Mouse (Mus musculus): ENCODE data around the gene Myoc.
"Not testable (repeated sequence)": the region's sequence is repeated elsewhere in the genome, so short reads cannot be mapped to it uniquely, and the experiment has no call there.

Myoc gene

DNA sequence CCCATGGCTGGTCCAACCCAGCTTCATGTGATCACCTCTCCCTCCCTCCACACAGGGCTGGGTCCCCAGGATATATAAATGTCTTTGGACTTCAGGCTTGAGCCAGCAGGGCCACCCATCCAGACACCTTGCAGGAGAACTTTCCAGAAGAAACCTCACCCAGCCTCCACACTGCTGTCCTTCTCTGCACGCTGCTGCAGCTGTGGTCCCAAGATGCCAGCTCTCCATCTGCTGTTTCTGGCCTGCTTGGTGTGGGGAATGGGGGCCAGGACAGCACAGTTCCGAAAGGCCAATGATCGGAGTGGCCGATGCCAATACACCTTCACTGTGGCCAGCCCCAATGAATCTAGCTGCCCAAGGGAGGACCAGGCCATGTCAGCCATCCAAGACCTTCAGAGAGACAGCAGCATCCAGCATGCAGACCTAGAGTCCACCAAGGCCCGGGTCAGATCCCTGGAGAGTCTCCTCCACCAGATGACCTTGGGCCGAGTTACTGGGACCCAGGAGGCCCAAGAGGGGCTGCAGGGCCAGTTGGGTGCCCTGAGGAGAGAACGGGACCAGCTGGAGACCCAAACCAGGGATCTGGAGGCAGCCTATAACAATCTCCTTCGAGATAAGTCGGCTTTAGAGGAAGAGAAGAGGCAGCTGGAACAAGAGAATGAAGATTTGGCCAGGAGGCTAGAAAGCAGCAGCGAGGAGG, at the start of gene Myoc:
Myoc (plus strand) TSS at position 105 of the 700 bp plus-strand sequence.
- DNase-seq (ENCODE audit: extremely low read depth, low read depth, low spot score): no peak

DNA sequence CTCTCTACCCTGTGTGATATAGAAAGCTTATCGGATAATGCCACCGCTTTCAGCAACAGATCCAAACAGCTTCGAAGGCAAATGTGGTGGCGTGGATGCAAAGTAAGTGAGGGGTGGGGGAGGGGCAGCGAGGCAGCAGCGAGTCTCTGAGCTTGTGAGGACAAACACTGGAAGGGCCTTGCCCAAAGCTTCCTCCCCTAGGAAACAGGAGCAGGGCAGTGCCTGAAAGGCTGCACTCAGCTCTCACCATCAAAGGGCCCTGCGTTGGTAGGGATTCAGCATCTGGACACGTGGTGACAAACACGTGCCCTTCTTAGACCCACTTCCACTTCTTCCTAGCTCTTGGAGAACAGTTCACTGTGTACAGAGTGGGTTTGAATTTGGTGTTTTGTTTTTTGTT, 49.5 kb upstream of the Myoc start:
- no peak for DNase-seq (ENCODE audit: extremely low read depth, low read depth, low spot score)

GRCm38 (mm10) chr1:162590415-162590997, 48.4 kb upstream of the Myoc start:
- no peak for DNase-seq (ENCODE audit: extremely low read depth, low read depth, low spot score)

GRCm38 (mm10) chr1:162597379-162598102, 41.4 kb upstream of the Myoc start:
- no peak for DNase-seq (ENCODE audit: extremely low read depth, low read depth, low spot score)

DNA sequence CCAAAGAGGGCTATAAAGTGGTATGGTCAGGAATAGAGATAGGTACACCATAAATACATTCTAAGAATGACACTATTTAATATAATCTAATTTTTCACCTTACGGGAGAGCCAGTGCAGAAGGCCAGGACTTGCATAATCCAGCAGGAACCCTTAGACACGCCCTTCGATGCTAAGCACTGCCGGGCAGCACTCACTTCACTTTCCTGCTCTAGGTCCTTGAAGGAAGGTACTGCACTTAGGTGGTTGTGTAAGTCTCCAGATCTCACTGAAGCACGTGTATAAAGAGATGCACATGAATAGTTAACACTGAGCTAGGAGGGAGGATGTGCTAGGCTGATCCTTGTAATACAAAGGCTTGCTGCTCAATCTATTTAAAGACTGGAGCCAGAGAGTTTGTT, 39.3 kb upstream of the Myoc start:
- no peak for DNase-seq (ENCODE audit: extremely low read depth, low read depth, low spot score)

DNA sequence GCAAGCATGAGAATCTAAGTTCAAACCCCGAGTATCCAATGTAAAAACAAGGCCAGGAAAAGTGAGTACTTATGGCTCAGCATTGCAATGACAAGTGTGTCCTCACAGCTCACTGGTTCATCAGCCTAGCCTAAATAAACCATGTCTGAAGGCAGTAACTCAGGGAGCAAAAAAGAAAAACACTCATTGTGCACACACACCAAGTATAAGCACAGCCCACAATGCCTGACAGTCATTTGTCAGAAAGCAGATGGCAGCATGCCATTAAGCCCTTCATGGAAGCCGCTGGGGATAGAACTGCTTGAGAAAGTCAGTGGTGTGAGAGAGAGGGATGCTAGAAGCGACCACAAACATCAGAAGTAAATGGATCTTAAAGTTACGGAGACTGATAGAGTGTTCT, 37.7 kb upstream of the Myoc start:
- no peak for DNase-seq (ENCODE audit: extremely low read depth, low read depth, low spot score)

GRCm38 (mm10) chr1:162608127-162608526, 30.8 kb upstream of the Myoc start:
- no peak for DNase-seq (ENCODE audit: extremely low read depth, low read depth, low spot score)

GRCm38 (mm10) chr1:162609633-162610250, 29.2 kb upstream of the Myoc start:
- DNase-seq (ENCODE audit: extremely low read depth, low read depth, low spot score): no peak

DNA sequence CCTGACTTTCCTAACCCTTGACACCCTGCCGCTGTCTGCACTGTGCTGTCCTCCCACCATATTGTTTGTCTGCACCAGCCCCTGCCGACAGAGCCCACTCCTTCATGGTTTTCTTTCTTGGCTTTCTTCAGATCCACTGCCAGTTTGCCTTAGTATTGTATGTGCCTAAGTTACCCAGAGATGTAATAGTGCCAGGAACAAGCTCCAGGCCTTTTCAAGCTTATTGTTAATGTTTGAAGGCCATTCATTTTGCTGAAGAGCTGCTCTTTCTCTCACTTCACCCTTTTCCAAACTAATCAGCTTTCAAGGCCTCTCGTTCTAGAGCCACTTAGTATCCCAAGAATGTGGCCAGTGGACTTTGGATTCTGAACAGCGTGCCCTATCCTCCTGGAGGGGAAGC, 27.8 kb upstream of the Myoc start:
- no peak for DNase-seq (ENCODE audit: extremely low read depth, low read depth, low spot score)

DNA sequence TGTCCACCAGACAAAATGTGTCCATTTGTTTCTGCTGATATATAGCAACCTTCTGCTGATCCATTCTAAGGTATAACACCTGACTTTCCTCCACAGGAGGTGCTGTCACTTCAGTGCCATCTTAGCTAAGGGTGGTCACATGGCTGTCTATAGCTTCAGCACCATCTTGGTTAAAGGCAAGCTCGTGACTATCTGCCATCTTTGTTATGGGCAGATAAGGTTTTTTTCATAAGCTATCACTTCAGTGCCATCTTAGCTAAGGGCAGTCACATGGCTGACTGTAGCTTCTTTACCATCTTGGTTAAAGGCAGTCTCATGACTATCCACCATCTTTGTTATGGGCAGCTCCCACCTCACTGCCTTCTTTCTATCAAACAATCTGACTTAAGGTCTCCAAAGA, 23.4 kb upstream of the Myoc start:
- DNase-seq (ENCODE audit: extremely low read depth, low read depth, low spot score): no peak

- DNase-seq (ENCODE audit: extremely low read depth, low read depth, low spot score): no peak
Measured at GRCm38 (mm10) chr1:162620487-162620886, 18.5 kb upstream of the Myoc start.

- no peak for DNase-seq (ENCODE audit: extremely low read depth, low read depth, low spot score)
Measured at GRCm38 (mm10) chr1:162623895-162624294, 15.1 kb upstream of the Myoc start.

GRCm38 (mm10) chr1:162625229-162625628, 13.7 kb upstream of the Myoc start:
- no peak for DNase-seq (ENCODE audit: extremely low read depth, low read depth, low spot score)

DNA sequence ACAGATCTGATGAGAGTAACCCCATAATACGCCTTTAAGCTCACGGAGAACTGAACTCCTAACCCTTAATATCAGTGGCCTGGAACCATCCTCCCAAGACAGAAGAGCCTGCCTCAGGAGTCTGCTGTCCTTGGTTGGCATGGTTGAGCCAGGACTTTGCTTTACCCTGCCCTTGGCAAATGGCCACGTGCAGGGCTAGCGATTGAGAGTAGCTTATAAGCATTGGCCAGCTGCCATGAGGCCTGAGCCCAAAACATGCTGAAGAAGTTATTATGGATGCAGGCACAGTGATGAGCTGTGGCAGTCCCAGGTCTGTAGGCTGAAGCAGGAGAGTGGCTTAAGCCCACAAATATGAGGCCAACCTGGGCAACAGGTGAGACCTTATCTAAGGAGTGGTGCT, 11.1 kb upstream of the Myoc start:
- DNase-seq (ENCODE audit: extremely low read depth, low read depth, low spot score): not testable (repeated sequence)

DNA sequence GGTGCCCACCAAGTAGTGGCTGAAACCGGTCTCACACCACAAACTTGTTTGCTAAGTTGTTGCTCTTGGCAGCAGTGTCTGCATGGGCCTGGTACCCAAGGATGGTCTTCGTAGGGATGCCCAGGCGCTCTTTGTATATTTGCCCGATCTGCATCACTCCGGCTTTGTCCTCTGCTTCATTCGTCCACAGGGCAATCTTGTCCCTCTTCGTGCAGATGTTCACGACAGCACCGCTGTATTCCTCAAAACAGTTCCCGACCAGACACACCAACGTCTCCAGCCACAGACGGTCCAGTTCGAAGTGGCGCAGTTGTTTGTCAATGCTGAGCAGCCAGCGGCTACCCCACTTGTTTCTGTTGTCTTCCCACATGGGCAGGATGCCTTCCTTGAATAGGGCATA, 10.6 kb upstream of the Myoc start:
- not testable (repeated sequence) for DNase-seq (ENCODE audit: extremely low read depth, low read depth, low spot score)

DNA sequence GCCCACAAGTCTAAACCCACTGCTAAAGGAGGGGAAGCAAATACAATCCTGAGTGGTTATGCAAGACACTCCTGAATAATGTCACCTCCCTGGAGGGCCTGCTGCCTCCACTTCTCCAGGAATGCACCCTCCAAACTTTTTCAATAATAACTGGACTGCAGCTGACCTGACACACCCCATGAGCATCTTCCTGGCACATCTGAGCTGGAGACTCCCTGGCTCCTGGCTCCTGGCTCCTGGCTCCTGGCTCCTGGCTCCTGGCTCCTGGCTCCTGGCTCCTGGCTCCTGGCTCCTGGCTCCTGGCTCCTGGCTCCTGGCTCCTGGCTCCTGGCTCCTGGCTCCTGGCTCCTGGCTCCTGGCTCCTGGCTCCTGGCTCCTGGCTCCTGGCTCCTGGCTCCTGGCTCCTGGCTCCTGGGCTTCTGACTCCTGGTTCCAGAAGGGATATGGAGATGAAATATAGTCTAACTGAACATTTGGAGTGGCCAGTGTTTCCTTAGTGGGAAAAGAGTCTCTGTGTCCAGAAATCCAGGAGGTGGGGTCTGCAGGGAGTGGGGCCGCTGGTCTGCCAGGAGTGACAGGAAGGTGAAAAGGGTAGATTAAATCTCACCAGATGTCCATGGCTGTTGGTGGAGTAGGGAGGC, 3.5 kb upstream of the Myoc start:
- DNase-seq (ENCODE audit: extremely low read depth, low read depth, low spot score): not testable (repeated sequence)

DNA sequence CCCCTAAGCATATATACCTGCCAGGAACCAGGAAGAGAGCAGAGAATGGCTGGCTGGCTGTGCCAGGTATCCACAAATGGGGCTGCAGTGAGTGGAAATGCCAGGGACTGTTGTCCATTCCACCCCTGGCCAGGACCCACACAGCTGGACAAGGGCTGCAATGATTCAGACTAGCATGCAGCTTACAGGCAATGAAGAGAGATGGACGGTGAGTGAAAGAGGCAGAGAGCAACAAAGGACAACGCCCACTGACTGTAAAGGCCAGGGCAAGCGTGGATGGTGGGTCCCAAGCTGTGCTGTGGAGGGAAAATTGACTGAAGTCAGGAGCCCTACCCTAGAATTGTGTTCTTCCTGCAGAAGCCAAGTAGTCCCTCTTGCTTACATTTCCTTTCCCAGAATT, 2.4 kb upstream of the Myoc start:
- DNase-seq (ENCODE audit: extremely low read depth, low read depth, low spot score): no peak

GRCm38 (mm10) chr1:162638535-162638934, 420 bp upstream of the Myoc start:
- no peak for DNase-seq (ENCODE audit: extremely low read depth, low read depth, low spot score)

DNA sequence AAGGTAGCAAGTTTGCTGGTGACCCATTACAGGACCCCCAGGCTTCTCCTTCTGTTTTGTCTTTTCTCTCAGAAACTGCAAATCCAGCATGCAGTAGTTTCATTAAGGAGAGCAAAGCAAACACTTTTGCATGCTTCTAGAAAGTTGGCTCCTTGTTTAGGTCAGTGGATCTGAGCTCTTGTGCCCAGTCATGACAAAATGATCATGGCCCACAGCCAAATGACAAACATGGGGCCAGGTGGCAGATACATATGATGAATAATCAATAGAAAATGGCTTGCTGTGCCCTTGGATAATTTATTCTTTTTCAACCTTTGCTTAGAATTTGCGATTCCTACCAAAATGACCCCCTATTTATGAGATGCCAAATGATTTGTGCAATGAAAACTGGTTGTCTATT, 906 bp downstream of the Myoc start:
- no peak for DNase-seq (ENCODE audit: extremely low read depth, low read depth, low spot score)

DNA sequence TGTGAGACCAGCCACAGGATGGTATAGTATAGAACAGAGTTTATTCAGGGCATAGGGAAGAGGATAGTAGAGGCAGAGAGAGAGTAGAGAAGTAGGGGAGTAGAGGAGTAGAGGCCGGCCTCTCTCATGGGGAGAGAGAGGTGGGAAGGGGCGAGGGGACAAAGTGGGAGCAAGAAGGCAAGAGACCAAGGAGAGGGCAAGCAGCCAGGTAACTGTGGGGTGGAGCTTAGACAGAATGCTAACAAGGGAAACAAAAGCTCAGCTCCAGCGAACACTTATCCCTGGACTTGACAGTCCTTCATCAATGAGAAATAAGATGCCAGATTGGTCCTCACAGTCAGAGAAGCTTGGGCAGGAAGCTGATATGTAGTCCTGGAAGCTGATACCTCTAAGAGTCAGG, 3.6 kb downstream of the Myoc start:
- no peak for DNase-seq (ENCODE audit: extremely low read depth, low read depth, low spot score)

GRCm38 (mm10) chr1:162643752-162644151, 4.8 kb downstream of the Myoc start:
- DNase-seq (ENCODE audit: extremely low read depth, low read depth, low spot score): peak; percentile 62

Measured in fat pad, adult 2 months (tissue).